Mouse (Mus musculus): ENCODE data around the gene Ntn3.
A peak's percentile ranks its signal among the peaks of the same experiment; 100 is the strongest.

Ntn3 gene

GRCm38 (mm10) chr17:24190934-24191333 is 18.4 kb downstream of the Ntn3 start:
- no peak for DNase-seq (ENCODE audit: low spot score)

GRCm38 (mm10) chr17:24174259-24174658 is 35.1 kb downstream of the Ntn3 start:
- no peak for DNase-seq (ENCODE audit: low spot score)

- DNase-seq (ENCODE audit: low spot score): no peak
Measured at GRCm38 (mm10) chr17:24173423-24173822, 35.9 kb downstream of the Ntn3 start.

DNA sequence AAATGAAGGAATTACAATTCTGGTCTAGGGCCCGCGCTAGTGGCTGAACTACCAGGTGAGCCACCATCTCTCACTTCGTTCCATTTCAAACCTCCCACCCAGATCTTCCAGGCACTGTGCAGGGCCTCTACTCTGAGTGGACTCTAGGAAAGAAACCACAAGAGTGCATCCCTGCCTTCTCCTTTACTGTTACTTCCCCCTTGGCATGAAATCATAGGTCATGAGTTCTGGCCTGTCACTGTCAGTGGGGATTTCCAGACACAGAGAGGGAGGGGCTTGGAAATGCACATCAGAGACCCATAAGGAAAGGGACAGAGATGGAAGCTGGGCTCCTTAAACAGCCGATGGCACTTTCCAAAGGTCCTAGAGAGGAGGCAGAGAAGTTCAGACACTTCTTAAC is 37.6 kb downstream of the Ntn3 start:
- no peak for DNase-seq (ENCODE audit: low spot score)

GRCm38 (mm10) chr17:24170729-24171128 is 38.6 kb downstream of the Ntn3 start:
- DNase-seq (ENCODE audit: low spot score): no peak

DNA sequence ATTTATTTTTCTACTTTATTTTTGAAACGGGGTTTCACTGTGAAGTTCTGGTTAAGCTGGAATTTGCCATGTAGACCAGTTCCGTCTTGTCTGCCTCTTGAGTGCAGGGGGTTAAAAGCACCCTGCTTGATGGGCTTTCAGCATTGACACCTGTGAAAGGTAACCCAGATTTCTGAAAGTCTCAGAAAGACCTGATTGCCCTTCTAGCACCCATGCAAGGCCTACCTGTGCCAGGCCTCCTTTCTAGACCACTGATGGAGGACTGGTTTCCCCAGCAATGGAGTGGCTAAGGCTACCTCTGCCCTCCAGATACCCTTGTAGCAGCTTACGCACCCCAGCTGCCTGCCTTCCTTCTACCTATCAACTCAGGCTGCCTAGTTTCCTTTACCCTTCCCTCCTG is 39.2 kb downstream of the Ntn3 start:
- DNase-seq (ENCODE audit: low spot score): no peak

DNA sequence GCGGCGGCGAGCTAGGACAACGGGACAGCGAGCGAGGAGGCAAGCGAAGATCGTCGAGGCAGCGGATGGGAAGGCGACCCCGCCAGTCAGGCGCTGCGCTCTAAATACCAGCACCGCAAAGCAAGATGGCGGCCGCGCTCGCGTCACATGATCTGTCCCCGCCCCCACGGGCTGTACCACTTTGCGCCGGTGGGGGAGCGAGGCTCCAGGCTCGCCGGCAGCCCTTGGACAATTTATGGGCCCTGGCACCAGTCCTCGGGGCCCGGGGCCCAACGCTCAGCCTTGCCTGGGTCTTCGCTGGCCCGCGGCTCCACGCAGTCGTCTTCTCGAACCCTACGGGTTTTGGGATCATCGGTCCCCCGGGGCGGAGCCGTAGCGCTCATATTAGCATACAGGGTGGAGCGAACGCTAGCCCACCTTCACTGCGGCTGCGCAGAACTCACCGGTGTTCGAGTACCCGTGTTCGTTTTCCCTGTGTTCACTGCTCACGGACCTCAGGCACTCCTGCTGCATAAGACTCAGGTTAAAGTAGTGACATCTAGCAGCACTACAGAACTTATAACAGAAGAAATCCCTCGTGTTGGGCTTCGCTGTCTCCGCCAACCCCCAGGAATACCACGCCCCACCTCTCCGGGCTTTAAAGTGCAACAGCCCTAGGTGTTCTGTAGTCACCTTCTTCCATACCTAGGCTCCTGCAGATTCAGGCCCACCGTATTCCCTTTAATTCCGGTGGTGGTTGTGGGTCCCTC is 39.8 kb downstream of the Ntn3 start, which contains the start of gene Atp6v0c:
Atp6v0c (minus strand) TSS at position 386 of the 749 bp plus-strand sequence.
- peak; percentile 86 for DNase-seq (ENCODE audit: low spot score)

GRCm38 (mm10) chr17:24168590-24169277 is 40.6 kb downstream of the Ntn3 start:
- peak; percentile 43 for DNase-seq (ENCODE audit: low spot score)

GRCm38 (mm10) chr17:24167891-24168505 is 41.3 kb downstream of the Ntn3 start:
- DNase-seq (ENCODE audit: low spot score): no peak

GRCm38 (mm10) chr17:24167120-24167519 is 42.2 kb downstream of the Ntn3 start:
- no peak for DNase-seq (ENCODE audit: low spot score)

- DNase-seq (ENCODE audit: low spot score): no peak
Measured at GRCm38 (mm10) chr17:24164566-24165259, 44.6 kb downstream of the Ntn3 start.

DNA sequence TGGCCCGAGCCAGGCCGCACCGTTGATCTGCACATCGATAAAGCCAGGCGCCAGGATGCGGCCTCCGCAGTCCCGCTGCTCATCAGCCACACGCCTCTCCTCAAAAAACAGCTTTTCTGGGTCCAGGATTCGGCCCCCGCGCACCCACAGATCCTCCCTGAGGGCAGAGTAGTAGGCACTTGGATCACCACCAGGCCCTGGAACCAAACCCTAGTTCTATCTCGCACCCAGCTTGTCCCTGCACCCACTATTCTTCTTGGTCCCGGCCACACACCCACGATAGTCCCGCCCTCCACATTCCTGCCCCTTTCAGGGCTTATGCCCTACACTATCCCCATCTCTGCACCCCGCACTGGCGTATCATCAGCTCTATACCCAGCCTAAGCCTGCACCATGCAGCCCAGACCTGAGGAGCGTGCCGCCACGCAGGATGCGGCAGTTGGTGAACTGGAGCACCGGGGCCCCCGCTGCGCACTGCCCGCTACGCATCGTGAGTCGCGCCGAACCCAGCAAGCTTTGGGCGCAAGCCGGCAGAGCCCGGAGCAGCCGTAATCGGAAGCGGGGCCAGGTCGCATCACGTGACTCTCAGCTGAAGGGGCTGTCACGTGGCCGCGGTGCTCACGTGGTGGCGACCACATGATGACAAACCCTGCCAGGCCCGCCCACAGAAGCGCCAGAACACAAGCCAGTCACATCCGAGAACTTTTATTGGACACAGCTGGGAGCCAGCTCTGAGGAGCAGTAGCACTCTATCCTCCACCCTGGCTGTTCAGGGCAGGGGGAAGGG is 46.0 kb downstream of the Ntn3 start, which contains the start of gene Amdhd2:
Amdhd2 (minus strand) TSS at position 591 of the 787 bp plus-strand sequence.
- DNase-seq (ENCODE audit: low spot score): peak; percentile 91

DNA sequence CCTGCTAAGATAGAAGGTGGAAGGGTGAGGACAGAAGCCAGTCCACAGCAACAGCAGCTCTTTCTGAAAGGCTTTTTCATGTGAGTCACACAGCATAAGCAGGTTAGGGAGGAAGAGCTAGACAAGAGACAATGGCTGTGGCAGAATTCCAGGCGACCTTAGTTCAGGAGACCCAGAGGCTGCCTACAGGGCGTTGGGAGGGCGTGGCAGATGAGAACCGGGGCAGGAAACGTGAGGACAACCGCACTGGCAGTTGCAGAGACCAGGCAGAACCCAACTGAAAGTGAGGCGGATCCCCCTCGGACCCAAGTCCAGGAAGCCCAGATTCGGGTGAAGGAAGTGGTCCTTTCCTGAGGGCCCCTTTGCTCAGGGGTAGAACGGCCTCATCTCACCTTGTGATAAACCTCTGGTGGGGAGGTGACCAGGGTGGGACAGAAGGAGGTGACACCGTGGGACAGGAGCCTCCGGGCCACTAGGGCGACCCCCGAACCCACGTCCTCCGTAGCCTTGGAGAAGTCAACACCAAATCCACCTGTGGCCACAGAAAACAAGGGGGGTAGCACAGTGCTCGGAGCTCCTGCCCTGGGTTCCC is 46.7 kb downstream of the Ntn3 start:
- DNase-seq (ENCODE audit: low spot score): no peak

DNA sequence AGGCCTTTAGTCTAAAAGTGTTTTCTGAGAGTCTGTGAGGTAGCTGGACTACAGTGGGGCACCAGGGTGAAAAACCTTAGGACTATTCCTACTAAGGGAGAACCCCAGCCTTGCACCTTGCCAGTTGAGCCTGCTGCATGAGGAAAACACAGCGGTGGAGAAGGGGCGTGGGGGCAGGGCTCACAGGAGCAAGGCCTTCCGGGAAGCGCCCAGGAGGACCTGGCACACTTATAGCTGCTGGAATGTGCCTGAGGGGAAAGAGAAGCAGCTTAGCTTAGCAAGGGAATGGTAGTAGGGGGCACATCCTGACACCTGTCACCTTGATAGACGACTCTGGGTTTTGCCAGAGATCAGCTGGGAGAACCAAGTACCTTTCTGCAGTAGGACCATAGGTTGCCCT is 47.9 kb downstream of the Ntn3 start:
- no peak for DNase-seq (ENCODE audit: low spot score)

DNA sequence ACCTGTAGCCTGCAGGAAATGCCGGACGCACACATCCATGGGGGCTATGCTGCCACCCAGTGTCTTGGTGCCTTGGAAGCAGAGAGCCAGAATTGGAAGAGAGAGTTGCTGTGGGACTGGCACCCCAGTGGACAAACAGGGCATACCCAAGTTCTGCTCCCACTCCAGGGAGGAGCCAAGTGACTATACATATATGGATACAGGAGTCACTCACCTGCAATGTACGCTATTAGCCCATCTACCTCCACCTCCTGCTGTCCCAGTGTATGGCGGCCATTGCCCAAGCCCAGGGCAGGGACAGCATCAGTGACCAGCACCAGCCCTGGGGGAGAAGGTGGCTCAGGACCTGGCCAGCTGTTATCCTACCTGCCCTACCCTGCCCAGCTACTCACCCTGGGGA is 51.8 kb downstream of the Ntn3 start:
- DNase-seq (ENCODE audit: low spot score): no peak

DNA sequence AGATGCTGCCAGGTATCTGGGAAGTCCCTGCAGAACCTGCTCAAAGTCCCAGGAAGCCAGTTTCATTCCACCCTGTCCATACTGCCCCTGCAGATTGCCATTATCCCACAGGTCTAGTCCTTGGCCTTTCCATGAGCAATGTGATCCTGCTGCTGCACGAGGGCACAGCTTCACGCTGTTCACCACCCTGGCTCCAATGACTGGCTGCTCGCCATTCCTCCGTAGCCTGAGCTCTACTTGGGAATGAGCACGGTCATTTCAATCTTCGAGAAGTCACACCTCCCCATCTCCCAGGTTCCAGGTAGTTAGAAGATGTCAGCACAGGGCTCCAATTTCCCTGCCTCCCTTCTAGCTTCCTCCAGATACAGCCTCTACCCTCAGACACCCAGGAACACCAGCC is 52.2 kb downstream of the Ntn3 start:
- no peak for DNase-seq (ENCODE audit: low spot score)

GRCm38 (mm10) chr17:24156394-24156793 is 52.9 kb downstream of the Ntn3 start:
- DNase-seq (ENCODE audit: low spot score): no peak

- DNase-seq (ENCODE audit: low spot score): no peak
Measured at GRCm38 (mm10) chr17:24155742-24156141, 53.6 kb downstream of the Ntn3 start.

DNA sequence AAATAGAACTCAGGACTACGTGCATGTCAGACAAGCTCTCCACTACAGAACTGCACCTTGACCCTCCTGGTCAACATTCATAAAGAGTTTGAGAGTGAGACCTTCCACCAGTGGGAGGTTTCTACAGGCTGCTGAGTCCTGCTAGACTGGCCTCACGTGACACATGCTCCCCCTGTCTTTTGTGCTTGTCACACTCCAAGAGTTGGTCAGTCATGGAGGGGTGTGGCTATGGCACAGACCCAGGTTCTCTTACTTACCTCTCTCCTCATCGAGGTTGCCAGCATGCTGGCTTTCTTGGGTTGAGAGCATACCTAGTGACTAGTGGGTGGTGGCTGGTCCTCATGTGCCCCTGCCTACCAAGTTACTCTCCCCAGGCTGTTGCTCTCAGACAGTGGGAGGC is 54.9 kb downstream of the Ntn3 start:
- no peak for DNase-seq (ENCODE audit: low spot score)

Data from ovary, adult 18-20 months (tissue).